Mouse (Mus musculus) megakaryocyte, embryonic 14.5 days (primary cell): ENCODE measurements around the gene Trim65. TPM values are rescaled to one million over a fixed set of nuclear protein-coding genes. Genes with fewer than 3 reads are reported as not detected.

Experiments
- H3K27me3 ChIP-seq: replicated peaks from 2 replicates; pipeline ENCODE3; 2012; ENCODE audit warnings: inconsistent platforms
- H3K36me3 ChIP-seq: replicated peaks from 2 replicates; pipeline ENCODE3; 2012; ENCODE audit warnings: low read length, inconsistent platforms, mixed read lengths
- H3K4me1 ChIP-seq: 2 replicates; pipeline ENCODE4 v1.6.1; 2012; ENCODE audit warnings: inconsistent platforms
- H3K4me3 ChIP-seq: replicated peaks from 2 replicates; pipeline ENCODE3; 2012; ENCODE audit warnings: moderate library complexity, mild to moderate bottlenecking, inconsistent platforms
- H3K9me3 ChIP-seq: 2 replicates; pipeline ENCODE4 v1.6.1; 2012; ENCODE audit warnings: inconsistent platforms
- FLI1 ChIP-seq: IDR thresholded peaks from 2 replicates; pipeline ENCODE4 v1.6.1; 2012; ENCODE audit warnings: low read length, inconsistent platforms, mixed read lengths
- GATA1 ChIP-seq: IDR thresholded peaks from 3 replicates; pipeline ENCODE4 v1.6.1; 2012; ENCODE audit warnings: mixed read lengths, low read length, inconsistent platforms, borderline replicate concordance
- polyA plus RNA-seq: library from polyadenylated mRNA; stranded (reverse); fragments of >175 nt; gene quantifications from 2 replicates; pipeline ENCODE4 v1.2.3, GENCODE M21; 2012; ENCODE audit warnings: low replicate concordance; ENCODE audit not compliant: insufficient read depth

Trim65 gene
- polyA plus RNA-seq, 1 experiment = 3.0 TPM

DNA sequence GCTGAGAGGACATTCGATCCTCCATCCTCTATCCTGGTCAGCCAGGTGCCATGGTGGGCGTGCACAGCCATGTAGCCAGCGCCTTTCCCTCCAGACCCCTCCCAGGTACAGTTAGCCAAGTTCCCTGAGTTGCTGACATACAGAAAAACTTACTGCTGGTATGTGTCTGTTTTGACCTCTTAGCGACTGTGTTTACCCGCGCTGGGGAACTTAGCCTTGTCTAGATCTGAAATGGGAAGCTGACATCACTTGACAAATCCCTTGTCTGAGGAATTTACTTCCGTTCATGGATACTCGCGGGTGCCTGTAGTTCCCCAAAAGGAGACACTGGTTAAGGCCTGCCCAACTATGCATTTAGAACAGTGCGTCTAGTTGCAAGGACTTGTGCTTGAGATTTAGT lies 20.4 kb downstream of the Trim65 start:
- H3K4me3 ChIP-seq = peak overlapping the region; percentile 95
- TF ChIP-seq GATA1 (no peak), FLI1 (no peak)

DNA sequence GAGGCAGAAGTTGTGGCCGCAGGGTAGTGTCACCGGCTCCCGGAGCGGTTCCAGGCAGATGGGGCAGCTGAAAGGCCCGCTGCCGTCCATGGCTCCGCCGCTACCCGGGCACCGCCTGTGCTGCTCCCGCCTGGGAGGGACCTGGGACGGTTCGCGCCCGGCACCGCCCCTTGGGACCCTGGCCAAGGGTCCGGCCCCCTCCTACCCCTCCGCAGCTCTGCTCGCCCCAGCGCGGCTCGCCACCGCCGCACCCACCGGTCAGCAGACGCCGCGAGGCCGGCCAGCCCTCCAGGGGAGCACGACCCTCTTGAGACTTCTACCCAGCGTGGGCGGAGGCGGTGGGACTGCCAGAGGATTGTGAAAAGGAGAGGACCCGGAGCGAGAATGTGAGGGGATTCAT lies 20.8 kb downstream of the Trim65 start:
- peaks cover 21% of the 10 kb centered on the region for H3K27me3 ChIP-seq
- TF ChIP-seq FLI1 (no peak), GATA1 (no peak)
- H3K4me1 ChIP-seq = peaks cover 83% of the 10 kb centered on the region
- H3K4me3 ChIP-seq = peak overlapping the region; percentile 95
- H3K36me3 ChIP-seq = peaks cover 48% of the 10 kb centered on the region
- H3K9me3 ChIP-seq = no peaks in the 10 kb centered on the region

More for the DNA sequence above, 20.4 kb downstream of the Trim65 start:
- Histone ChIP-seq H3K9me3 (no peaks in the 10 kb centered on the region), H3K36me3 (peaks cover 46% of the 10 kb centered on the region), H3K4me1 (peaks cover 79% of the 10 kb centered on the region), H3K27me3 (peaks cover 21% of the 10 kb centered on the region)

DNA sequence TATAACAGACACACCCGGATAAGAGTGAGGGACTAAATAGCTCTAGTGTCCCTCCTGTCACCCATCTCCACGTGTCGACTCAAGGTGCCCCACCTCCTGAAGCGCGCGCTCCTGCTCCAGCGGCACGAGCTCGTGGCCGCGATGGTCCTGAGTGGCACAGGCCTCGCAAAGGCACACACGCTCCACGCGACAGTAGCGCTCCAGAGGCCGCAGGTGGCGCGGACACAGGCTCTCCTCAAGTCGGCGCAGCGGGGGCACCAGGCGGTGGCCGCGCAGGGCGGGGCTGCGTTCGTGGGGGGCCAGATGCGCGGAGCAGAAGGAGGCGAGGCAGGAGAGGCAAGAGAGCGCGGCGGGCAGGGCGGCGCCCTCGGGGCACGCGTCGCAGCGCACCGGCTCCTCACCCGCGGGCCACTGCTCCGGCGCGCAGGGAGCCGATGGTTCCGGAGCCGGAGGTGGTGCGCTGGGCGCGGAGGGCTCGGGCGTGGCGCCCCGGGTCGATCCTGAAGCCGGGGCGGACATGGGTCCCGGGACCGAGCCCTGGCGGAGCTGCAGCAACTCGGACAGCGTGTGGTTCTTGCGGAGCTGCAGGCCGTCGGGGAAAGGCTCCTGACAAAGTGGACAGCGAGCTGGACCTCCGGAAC lies 21.4 kb downstream of the Trim65 start:
- TF ChIP-seq GATA1 (no peak), FLI1 (no peak)
- H3K36me3 ChIP-seq = peaks cover 48% of the 10 kb centered on the region
- peak overlapping the region; percentile 95 for H3K4me3 ChIP-seq
- no peaks in the 10 kb centered on the region for H3K9me3 ChIP-seq
- peaks cover 21% of the 10 kb centered on the region for H3K27me3 ChIP-seq
- peaks cover 89% of the 10 kb centered on the region for H3K4me1 ChIP-seq

DNA sequence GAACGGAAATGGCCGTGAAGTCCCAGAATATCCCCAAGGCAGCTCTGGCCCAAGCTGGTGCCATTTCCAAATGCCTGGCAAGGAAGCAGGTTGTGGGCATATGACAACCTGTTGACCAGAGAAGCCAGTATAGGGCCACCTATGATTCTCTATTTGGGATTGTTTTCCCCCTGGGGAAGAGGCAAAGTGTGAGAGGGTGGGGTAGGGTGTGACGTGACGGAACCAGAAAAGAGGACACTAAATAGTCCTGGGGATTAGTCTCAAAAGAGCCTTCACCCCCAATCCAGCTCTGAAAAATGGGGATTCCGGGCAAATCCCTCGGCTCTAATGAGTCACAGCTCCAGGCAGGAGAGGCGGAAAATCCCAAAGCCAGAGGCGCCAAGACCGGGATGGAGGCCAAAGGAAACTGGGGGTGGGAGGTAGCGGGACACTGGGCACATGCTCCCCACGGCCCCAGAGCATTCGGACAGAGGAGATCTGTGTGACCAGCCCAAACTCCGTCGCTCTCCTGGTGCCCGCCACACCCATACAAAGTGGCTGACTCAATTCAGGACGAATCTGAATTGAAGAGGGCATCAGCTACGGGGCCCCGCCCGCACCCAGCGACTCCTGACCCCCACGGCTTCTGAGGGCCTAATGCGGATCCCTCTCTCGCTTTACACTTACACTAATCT lies 22.3 kb downstream of the Trim65 start:
- H3K4me1 ChIP-seq = peaks cover 93% of the 10 kb centered on the region
- H3K27me3 ChIP-seq = peaks cover 21% of the 10 kb centered on the region
- no peaks in the 10 kb centered on the region for H3K9me3 ChIP-seq
- H3K4me3 ChIP-seq = peak overlapping the region; percentile 95
- peaks cover 42% of the 10 kb centered on the region for H3K36me3 ChIP-seq
- TF ChIP-seq GATA1 = no peak
- TF ChIP-seq FLI1 = no peak

DNA sequence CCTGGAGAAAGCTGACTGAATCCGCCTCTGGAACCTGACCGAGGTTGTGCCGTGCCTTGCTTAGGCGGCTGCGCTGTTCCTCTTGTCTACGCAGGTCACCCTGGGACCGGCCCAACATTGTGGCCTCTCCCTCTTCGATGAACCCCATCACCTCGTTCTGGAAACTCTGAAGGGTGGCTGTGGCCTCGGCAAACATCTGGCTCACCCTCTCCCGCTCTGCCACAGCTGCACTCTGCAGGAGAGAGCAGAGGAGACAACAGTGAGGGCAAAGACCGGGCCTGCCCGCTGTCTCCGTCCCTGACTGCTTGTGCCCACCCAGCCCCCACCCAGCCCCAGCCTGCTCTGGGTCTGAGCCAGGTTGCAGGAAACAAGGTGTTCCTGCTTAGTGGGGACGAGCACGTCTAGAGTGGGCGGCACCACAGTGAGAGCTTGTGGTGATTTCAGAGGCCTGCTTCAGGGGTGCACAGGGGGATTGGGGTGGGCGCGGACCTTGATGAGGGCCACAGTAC lies 23.1 kb downstream of the Trim65 start:
- Histone ChIP-seq H3K4me3 (peak overlapping the region; percentile 46), H3K9me3 (no peaks in the 10 kb centered on the region), H3K36me3 (peaks cover 42% of the 10 kb centered on the region), H3K4me1 (peaks cover 96% of the 10 kb centered on the region), H3K27me3 (peaks cover 21% of the 10 kb centered on the region)
- TF ChIP-seq FLI1 = no peak
- no peak for TF ChIP-seq GATA1

DNA sequence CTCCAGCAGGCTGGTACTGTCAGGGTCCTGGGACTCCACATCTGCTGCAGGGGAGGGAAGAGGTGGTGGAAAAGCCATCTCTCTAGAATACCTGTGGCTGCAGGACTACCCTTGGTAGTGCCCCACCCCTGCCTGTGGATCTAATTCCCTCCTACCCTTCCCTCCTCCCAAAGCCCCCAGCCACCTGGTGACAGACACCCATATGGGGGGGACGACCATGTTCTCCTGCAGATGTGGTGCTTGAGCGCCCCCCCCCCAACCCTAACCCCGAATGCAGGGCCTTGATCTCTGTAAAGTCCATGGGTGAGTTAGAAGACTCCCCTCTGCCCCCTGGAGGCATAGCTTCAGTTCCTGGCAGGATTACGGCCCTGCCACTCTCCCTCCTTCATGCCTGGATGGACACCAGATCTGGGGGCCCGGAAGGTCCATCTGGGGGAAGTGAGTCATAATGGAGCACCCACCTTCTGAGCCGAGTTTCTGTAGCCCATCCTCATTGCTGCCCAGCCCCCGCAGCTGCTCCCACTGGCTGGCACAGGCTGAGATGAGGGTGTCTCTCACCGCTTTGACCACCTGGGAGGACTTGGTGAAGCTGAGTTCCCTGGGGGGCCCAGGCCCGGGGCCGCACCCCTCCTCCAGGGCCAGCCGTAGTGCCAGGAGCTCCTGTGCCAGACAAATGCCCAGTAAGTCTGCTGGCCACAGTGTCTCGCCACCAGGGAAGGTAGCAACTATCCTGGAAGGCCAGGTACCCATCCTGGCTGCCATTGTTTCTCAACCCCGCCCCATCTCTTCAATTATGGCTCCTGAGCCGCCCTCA lies 23.8 kb downstream of the Trim65 start:
- Histone ChIP-seq H3K4me3 (peak overlapping the region; percentile 38), H3K4me1 (peaks cover 97% of the 10 kb centered on the region), H3K27me3 (peaks cover 21% of the 10 kb centered on the region), H3K9me3 (no peaks in the 10 kb centered on the region), H3K36me3 (peaks cover 42% of the 10 kb centered on the region)
- TF ChIP-seq GATA1 (no peak), FLI1 (no peak)

DNA sequence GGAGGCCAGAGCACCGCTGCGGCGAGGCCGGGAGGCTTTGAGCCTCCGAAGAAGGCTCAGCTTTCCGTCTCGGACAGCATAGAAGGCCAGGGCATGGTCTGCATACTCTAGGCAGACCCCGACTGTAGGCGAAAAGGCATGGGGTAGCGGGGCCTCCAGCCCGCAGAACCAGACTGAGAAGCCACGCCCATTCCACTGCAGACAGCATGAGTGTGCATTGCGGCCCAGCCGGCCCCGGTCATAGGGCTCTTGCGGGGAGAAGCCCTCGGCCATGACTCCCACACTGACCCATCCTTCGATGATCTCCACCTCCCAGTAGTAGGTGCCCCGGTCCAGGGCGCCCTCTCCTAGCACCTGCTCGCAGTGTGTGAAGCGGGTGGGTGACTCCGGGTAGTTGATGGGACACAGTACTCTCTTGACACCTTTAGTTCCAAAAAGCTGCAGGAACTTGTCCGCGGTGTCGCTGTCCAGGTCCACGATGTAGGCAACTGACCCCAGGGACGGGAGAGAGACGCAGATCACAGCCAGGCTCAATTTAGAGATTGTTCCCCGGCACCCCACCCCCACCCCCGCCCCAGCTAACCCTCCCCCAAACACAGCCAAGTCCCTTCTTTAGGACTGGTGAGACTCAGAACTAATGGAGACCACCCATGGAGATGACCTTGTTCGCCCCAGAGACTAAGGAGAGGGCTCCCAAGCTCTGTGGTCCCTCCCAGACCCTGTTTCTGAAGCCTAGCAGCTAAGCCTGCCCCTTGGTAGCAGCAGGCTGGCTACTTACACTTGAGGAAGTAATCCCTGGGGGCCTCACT lies 24.6 kb downstream of the Trim65 start:
- Histone ChIP-seq H3K4me3 (no peak overlapping the region), H3K27me3 (peaks cover 21% of the 10 kb centered on the region), H3K36me3 (peaks cover 33% of the 10 kb centered on the region), H3K9me3 (no peaks in the 10 kb centered on the region), H3K4me1 (peaks cover 97% of the 10 kb centered on the region)
- TF ChIP-seq GATA1 (no peak), FLI1 (no peak)

DNA sequence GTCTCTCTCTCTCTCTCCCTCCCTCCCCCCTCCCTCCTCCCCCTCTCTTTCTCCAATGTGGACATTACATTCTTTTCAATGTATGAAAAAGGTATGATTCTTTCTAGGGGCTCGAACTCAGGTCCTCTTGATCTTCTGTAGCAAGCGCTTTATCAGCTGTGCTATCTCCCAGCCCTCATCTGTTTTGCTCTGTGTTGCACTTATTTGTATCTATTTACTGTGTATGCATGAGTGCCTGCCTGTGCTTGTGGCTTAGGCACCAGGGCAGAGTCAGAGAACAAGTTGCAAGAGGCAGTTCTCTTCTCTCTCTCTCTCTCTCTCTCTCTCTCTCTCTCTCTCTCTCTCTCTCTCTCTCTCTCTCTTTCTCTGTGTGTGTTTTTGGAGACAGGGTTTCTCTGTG lies 25.9 kb downstream of the Trim65 start:
- H3K9me3 ChIP-seq = no peaks in the 10 kb centered on the region
- TF ChIP-seq FLI1 (no peak), GATA1 (no peak)
- peaks cover 100% of the 10 kb centered on the region for H3K4me1 ChIP-seq
- peaks cover 34% of the 10 kb centered on the region for H3K36me3 ChIP-seq
- no peak overlapping the region for H3K4me3 ChIP-seq
- H3K27me3 ChIP-seq = peaks cover 14% of the 10 kb centered on the region
